Mouse (Mus musculus) G1E (cell line): ENCODE data around the gene Cytl1.

ENCODE experiments used
- CTCF ChIP-seq: IDR thresholded peaks from 2 replicates; pipeline ENCODE4 v1.5.1; 2012; ENCODE audit warnings: low read depth, low read length, inconsistent platforms, mixed read lengths
- GATA1 ChIP-seq: IDR thresholded peaks from 2 replicates; pipeline ENCODE4 v1.6.1; 2012; ENCODE audit warnings: borderline replicate concordance, low read length, inconsistent platforms, mixed read lengths
- POLR2AphosphoS5 ChIP-seq: IDR thresholded peaks from 2 replicates; pipeline ENCODE4 v1.6.1; 2012; ENCODE audit warnings: low read depth, low read length, inconsistent platforms; ENCODE audit not compliant: insufficient replicate concordance

- TF ChIP-seq CTCF (no peak), GATA1 (no peak), POLR2AphosphoS5 (no peak)
Observed at GRCm38 (mm10) chr5:37725220-37725886, 10.0 kb upstream of the Cytl1 start.
